Mouse (Mus musculus): ENCODE data around the gene Gm14085. TPM values are rescaled to one million over a fixed set of nuclear protein-coding genes. Genes with fewer than 3 reads are reported as not detected.

The Gm14085 gene
- total RNA-seq, 1 experiment: not detected

GRCm38 (mm10) chr2:122532802-122533186, 48.1 kb downstream of the Gm14085 start:
- H3K4me3 ChIP-seq (ENCODE audit: insufficient read depth in 1 of 2, low read depth in 1 of 2, low read length in 2 of 2, poor library complexity in 1 of 2, severe bottlenecking in 1 of 2): no peak overlapping the region
- no peak for DNase-seq (ENCODE audit: low read depth, low spot score)
- no peaks in the 10 kb centered on the region for H3K4me1 ChIP-seq (ENCODE audit: control insufficient read depth in 2 of 2, insufficient read depth in 2 of 2, low read length in 2 of 2, poor library complexity in 1 of 2)
- no peak for TF ChIP-seq MAFK (IDR thresholded peaks at IDR 0.05; ENCODE audit: insufficient read depth, low read depth, low read length)
- no peak for TF ChIP-seq ZC3H11A (IDR thresholded peaks at IDR 0.05; ENCODE audit: borderline replicate concordance, low read depth, low read length)
- no peak for TF ChIP-seq CHD2 (IDR thresholded peaks at IDR 0.05; ENCODE audit: low read depth, low read length)
- TF ChIP-seq HCFC1 (IDR thresholded peaks at IDR 0.05; ENCODE audit: borderline replicate concordance, insufficient read depth, low read length): no peak
- TF ChIP-seq ZNF384 (IDR thresholded peaks at IDR 0.05; ENCODE audit: low read depth, low read length): no peak
- in situ Hi-C loops (cut with MboI; ENCODE audit: low sequenced_read_pairs in 2 of 2, unreplicated experiment in 2 of 2): loop anchor here in 1 of 2 experiments (5.0 kb wide), 1 partner anchor 70 kb away; no protein-coding TSS in a partner anchor
- H3K9me3 ChIP-seq (ENCODE audit: control insufficient read depth, insufficient read depth, low read depth, low read length): no peaks in the 10 kb centered on the region
- H3K27ac ChIP-seq (ENCODE audit: insufficient read depth, low read depth, low read length, poor library complexity, severe bottlenecking): no peak overlapping the region
- no peaks in the 10 kb centered on the region for H3K36me3 ChIP-seq (ENCODE audit: control insufficient read depth, insufficient read depth, low read length, poor library complexity, severe bottlenecking)
- H3K9ac ChIP-seq (ENCODE audit: insufficient read depth, low read depth, low read length, poor library complexity, severe bottlenecking): no peak overlapping the region

- H3K27ac ChIP-seq (ENCODE audit: insufficient read depth, low read depth, low read length, poor library complexity, severe bottlenecking): no peak overlapping the region
- H3K9ac ChIP-seq (ENCODE audit: insufficient read depth, low read depth, low read length, poor library complexity, severe bottlenecking): no peak overlapping the region
- DNase-seq (ENCODE audit: low read depth, low spot score): no peak
- no peak overlapping the region for H3K4me3 ChIP-seq (ENCODE audit: insufficient read depth in 1 of 2, low read depth in 1 of 2, low read length in 2 of 2, poor library complexity in 1 of 2, severe bottlenecking in 1 of 2)
- TF ChIP-seq ZNF384 (IDR thresholded peaks at IDR 0.05; ENCODE audit: low read depth, low read length) (no peak), HCFC1 (IDR thresholded peaks at IDR 0.05; ENCODE audit: borderline replicate concordance, insufficient read depth, low read length) (no peak), ZC3H11A (IDR thresholded peaks at IDR 0.05; ENCODE audit: borderline replicate concordance, low read depth, low read length) (no peak), CHD2 (IDR thresholded peaks at IDR 0.05; ENCODE audit: low read depth, low read length) (no peak), MAFK (IDR thresholded peaks at IDR 0.05; ENCODE audit: insufficient read depth, low read depth, low read length) (no peak)
- no peaks in the 10 kb centered on the region for H3K36me3 ChIP-seq (ENCODE audit: control insufficient read depth, insufficient read depth, low read length, poor library complexity, severe bottlenecking)
- in situ Hi-C loops (cut with MboI; ENCODE audit: low sequenced_read_pairs in 2 of 2, unreplicated experiment in 2 of 2): loop anchor here in 1 of 2 experiments (5.0 kb wide), 1 partner anchor 71 kb away; no protein-coding TSS in a partner anchor
- no peaks in the 10 kb centered on the region for H3K9me3 ChIP-seq (ENCODE audit: control insufficient read depth, insufficient read depth, low read depth, low read length)
- no peaks in the 10 kb centered on the region for H3K4me1 ChIP-seq (ENCODE audit: control insufficient read depth in 2 of 2, insufficient read depth in 2 of 2, low read length in 2 of 2, poor library complexity in 1 of 2)
Measured at GRCm38 (mm10) chr2:122533378-122533777, 48.6 kb downstream of the Gm14085 start.

GRCm38 (mm10) chr2:122534671-122535070, 49.9 kb downstream of the Gm14085 start:
- in situ Hi-C loops (cut with MboI; ENCODE audit: low sequenced_read_pairs in 2 of 2, unreplicated experiment in 2 of 2): loop anchor here in 1 of 2 experiments (5.0 kb wide), 1 partner anchor 72 kb away; no protein-coding TSS in a partner anchor
- Histone ChIP-seq H3K4me1 (ENCODE audit: control insufficient read depth in 2 of 2, insufficient read depth in 2 of 2, low read length in 2 of 2, poor library complexity in 1 of 2) (no peaks in the 10 kb centered on the region), H3K9ac (ENCODE audit: insufficient read depth, low read depth, low read length, poor library complexity, severe bottlenecking) (no peak overlapping the region)

GRCm38 (mm10) chr2:122558317-122558716, 73.6 kb downstream of the Gm14085 start:
- no peak for TF ChIP-seq ZNF384 (IDR thresholded peaks at IDR 0.05; ENCODE audit: low read depth, low read length)
- no peak for TF ChIP-seq CHD2 (IDR thresholded peaks at IDR 0.05; ENCODE audit: low read depth, low read length)
- no peak for TF ChIP-seq MAFK (IDR thresholded peaks at IDR 0.05; ENCODE audit: insufficient read depth, low read depth, low read length)
- TF ChIP-seq HCFC1 (IDR thresholded peaks at IDR 0.05; ENCODE audit: borderline replicate concordance, insufficient read depth, low read length): no peak
- no peak for TF ChIP-seq ZC3H11A (IDR thresholded peaks at IDR 0.05; ENCODE audit: borderline replicate concordance, low read depth, low read length)
- Histone ChIP-seq H3K27ac (ENCODE audit: insufficient read depth, low read depth, low read length, poor library complexity, severe bottlenecking) (no peak overlapping the region), H3K4me1 (ENCODE audit: control insufficient read depth in 2 of 2, insufficient read depth in 2 of 2, low read length in 2 of 2, poor library complexity in 1 of 2) (no peaks in the 10 kb centered on the region), H3K9me3 (ENCODE audit: control insufficient read depth, insufficient read depth, low read depth, low read length) (no peaks in the 10 kb centered on the region), H3K9ac (ENCODE audit: insufficient read depth, low read depth, low read length, poor library complexity, severe bottlenecking) (no peak overlapping the region), H3K36me3 (ENCODE audit: control insufficient read depth, insufficient read depth, low read length, poor library complexity, severe bottlenecking) (no peaks in the 10 kb centered on the region), H3K4me3 (ENCODE audit: insufficient read depth in 1 of 2, low read depth in 1 of 2, low read length in 2 of 2, poor library complexity in 1 of 2, severe bottlenecking in 1 of 2) (no peak overlapping the region)
- peak; percentile 26 for DNase-seq (ENCODE audit: low read depth, low spot score)
- in situ Hi-C loops (cut with MboI; ENCODE audit: low sequenced_read_pairs in 2 of 2, unreplicated experiment in 2 of 2): no loop called here

More at GRCm38 (mm10) chr2:122534671-122535070, 49.9 kb downstream of the Gm14085 start:
- Histone ChIP-seq H3K4me3 (ENCODE audit: insufficient read depth in 1 of 2, low read depth in 1 of 2, low read length in 2 of 2, poor library complexity in 1 of 2, severe bottlenecking in 1 of 2) (no peak overlapping the region), H3K9me3 (ENCODE audit: control insufficient read depth, insufficient read depth, low read depth, low read length) (no peaks in the 10 kb centered on the region), H3K27ac (ENCODE audit: insufficient read depth, low read depth, low read length, poor library complexity, severe bottlenecking) (no peak overlapping the region), H3K36me3 (ENCODE audit: control insufficient read depth, insufficient read depth, low read length, poor library complexity, severe bottlenecking) (no peaks in the 10 kb centered on the region)
- TF ChIP-seq ZC3H11A (IDR thresholded peaks at IDR 0.05; ENCODE audit: borderline replicate concordance, low read depth, low read length) (no peak), MAFK (IDR thresholded peaks at IDR 0.05; ENCODE audit: insufficient read depth, low read depth, low read length) (no peak), CHD2 (IDR thresholded peaks at IDR 0.05; ENCODE audit: low read depth, low read length) (no peak), HCFC1 (IDR thresholded peaks at IDR 0.05; ENCODE audit: borderline replicate concordance, insufficient read depth, low read length) (no peak), ZNF384 (IDR thresholded peaks at IDR 0.05; ENCODE audit: low read depth, low read length) (no peak)
- DNase-seq (ENCODE audit: low read depth, low spot score): no peak

Measured in ES-E14 (cell line).